Mouse (Mus musculus): ENCODE results near the gene Trim31. TPM values are rescaled to one million over a fixed set of nuclear protein-coding genes. Genes with fewer than 3 reads are reported as not detected.

The Trim31 gene
- polyA plus RNA-seq (2014; fragmentation: Illumina TruSeq; extraction: RNeasy Lipid Tissue Mini Kit (QIAGEN cat#74804); ENCODE audit: insufficient read depth, low read depth, low replicate concordance), result not detected

GRCm38 (mm10) chr17:36897552-36898205 lies at the start of gene Trim31:
TSS of gene Trim31 (plus strand) at chr17:36898118.

GRCm38 (mm10) chr17:36866719-36867527 lies 31.0 kb upstream of the Trim31 start, which contains the start of gene Trim15:
TSS of gene Trim15 (minus strand) at chr17:36867210.

GRCm38 (mm10) chr17:36869284-36869954 lies 28.5 kb upstream of the Trim31 start, which contains the start of gene Trim10:
TSS of gene Trim10 (plus strand) at chr17:36869574.

GRCm38 (mm10) chr17:36890073-36890903 lies 7.6 kb upstream of the Trim31 start, which contains the start of gene Trim40:
TSS of gene Trim40 (minus strand) at chr17:36890123.

GRCm38 (mm10) chr17:36942791-36943471 lies 45.0 kb downstream of the Trim31 start, which contains the start of gene Rnf39:
TSS of gene Rnf39 (plus strand) at chr17:36942918.

GRCm38 (mm10) chr17:36950981-36951947 lies 53.3 kb downstream of the Trim31 start, which contains the start of gene Ppp1r11:
TSS of gene Ppp1r11 (minus strand) at chr17:36951741.

GRCm38 (mm10) chr17:36957999-36958743 lies 60.3 kb downstream of the Trim31 start, which contains the start of the genes Znrd1 and Znrd1as:
TSS of gene Znrd1 (minus strand) at chr17:36958559.
TSS of gene Znrd1as (plus strand) at chr17:36958592.

Other genes starting within 250 kb of the Trim31 start
- not detected for gene H2-M1, start 225.9 kb upstream of the Trim31 start, polyA plus RNA-seq (2014; fragmentation: Illumina TruSeq; extraction: RNeasy Lipid Tissue Mini Kit (QIAGEN cat#74804); ENCODE audit: insufficient read depth, low read depth, low replicate concordance)
- gene H2-M10.5, start 125.2 kb upstream of the Trim31 start, polyA plus RNA-seq (2014; fragmentation: Illumina TruSeq; extraction: RNeasy Lipid Tissue Mini Kit (QIAGEN cat#74804); ENCODE audit: insufficient read depth, low read depth, low replicate concordance), result not detected
- gene H2-M10.6, start 85.9 kb upstream of the Trim31 start, polyA plus RNA-seq (2014; fragmentation: Illumina TruSeq; extraction: RNeasy Lipid Tissue Mini Kit (QIAGEN cat#74804); ENCODE audit: insufficient read depth, low read depth, low replicate concordance), result not detected
- 21.6 TPM for gene Trim26, start 61.0 kb upstream of the Trim31 start, polyA plus RNA-seq (2014; fragmentation: Illumina TruSeq; extraction: RNeasy Lipid Tissue Mini Kit (QIAGEN cat#74804); ENCODE audit: insufficient read depth, low read depth, low replicate concordance)
- gene Trim15, start 30.9 kb upstream of the Trim31 start, polyA plus RNA-seq (2014; fragmentation: Illumina TruSeq; extraction: RNeasy Lipid Tissue Mini Kit (QIAGEN cat#74804); ENCODE audit: insufficient read depth, low read depth, low replicate concordance), result 0.49 TPM
- 0.20 TPM for gene Trim10, start 28.5 kb upstream of the Trim31 start, polyA plus RNA-seq (2014; fragmentation: Illumina TruSeq; extraction: RNeasy Lipid Tissue Mini Kit (QIAGEN cat#74804); ENCODE audit: insufficient read depth, low read depth, low replicate concordance)
- 0.18 TPM for gene Trim40, start 8.0 kb upstream of the Trim31 start, polyA plus RNA-seq (2014; fragmentation: Illumina TruSeq; extraction: RNeasy Lipid Tissue Mini Kit (QIAGEN cat#74804); ENCODE audit: insufficient read depth, low read depth, low replicate concordance)
- 6.7 TPM for gene Rnf39, start 44.8 kb downstream of the Trim31 start, polyA plus RNA-seq (2014; fragmentation: Illumina TruSeq; extraction: RNeasy Lipid Tissue Mini Kit (QIAGEN cat#74804); ENCODE audit: insufficient read depth, low read depth, low replicate concordance)
- gene Ppp1r11, start 53.6 kb downstream of the Trim31 start, polyA plus RNA-seq (2014; fragmentation: Illumina TruSeq; extraction: RNeasy Lipid Tissue Mini Kit (QIAGEN cat#74804); ENCODE audit: insufficient read depth, low read depth, low replicate concordance), result 112 TPM
- 84.8 TPM for gene Znrd1, start 60.4 kb downstream of the Trim31 start, polyA plus RNA-seq (2014; fragmentation: Illumina TruSeq; extraction: RNeasy Lipid Tissue Mini Kit (QIAGEN cat#74804); ENCODE audit: insufficient read depth, low read depth, low replicate concordance)
- gene Znrd1as, start 60.5 kb downstream of the Trim31 start, polyA plus RNA-seq (2014; fragmentation: Illumina TruSeq; extraction: RNeasy Lipid Tissue Mini Kit (QIAGEN cat#74804); ENCODE audit: insufficient read depth, low read depth, low replicate concordance), result 9.5 TPM
- not detected for gene 2410137M14Rik, start 83.1 kb downstream of the Trim31 start, polyA plus RNA-seq (2014; fragmentation: Illumina TruSeq; extraction: RNeasy Lipid Tissue Mini Kit (QIAGEN cat#74804); ENCODE audit: insufficient read depth, low read depth, low replicate concordance)
- gene H2-M5, start 91.4 kb downstream of the Trim31 start, polyA plus RNA-seq (2014; fragmentation: Illumina TruSeq; extraction: RNeasy Lipid Tissue Mini Kit (QIAGEN cat#74804); ENCODE audit: insufficient read depth, low read depth, low replicate concordance), result 0.42 TPM
- gene Zfp57, start 103.0 kb downstream of the Trim31 start, polyA plus RNA-seq (2014; fragmentation: Illumina TruSeq; extraction: RNeasy Lipid Tissue Mini Kit (QIAGEN cat#74804); ENCODE audit: insufficient read depth, low read depth, low replicate concordance), result 7.6 TPM
- gene Mog, start 125.3 kb downstream of the Trim31 start, polyA plus RNA-seq (2014; fragmentation: Illumina TruSeq; extraction: RNeasy Lipid Tissue Mini Kit (QIAGEN cat#74804); ENCODE audit: insufficient read depth, low read depth, low replicate concordance), result not detected
- gene Gabbr1, start 147.8 kb downstream of the Trim31 start, polyA plus RNA-seq (2014; fragmentation: Illumina TruSeq; extraction: RNeasy Lipid Tissue Mini Kit (QIAGEN cat#74804); ENCODE audit: insufficient read depth, low read depth, low replicate concordance), result 13.0 TPM
- gene Olfr90, start 190.4 kb downstream of the Trim31 start, polyA plus RNA-seq (2014; fragmentation: Illumina TruSeq; extraction: RNeasy Lipid Tissue Mini Kit (QIAGEN cat#74804); ENCODE audit: insufficient read depth, low read depth, low replicate concordance), result not detected
- gene Olfr91, start 200.2 kb downstream of the Trim31 start, polyA plus RNA-seq (2014; fragmentation: Illumina TruSeq; extraction: RNeasy Lipid Tissue Mini Kit (QIAGEN cat#74804); ENCODE audit: insufficient read depth, low read depth, low replicate concordance), result not detected
- not detected for gene Olfr92, start 222.0 kb downstream of the Trim31 start, polyA plus RNA-seq (2014; fragmentation: Illumina TruSeq; extraction: RNeasy Lipid Tissue Mini Kit (QIAGEN cat#74804); ENCODE audit: insufficient read depth, low read depth, low replicate concordance)

All from lung, adult 10 weeks (tissue).